Mouse (Mus musculus): ENCODE measurements around the gene Lmna. TPM values are rescaled to one million over a fixed set of nuclear protein-coding genes. Genes with fewer than 3 reads are reported as not detected.

Gene Lmna
- total RNA-seq, 1 experiment from 2014 or later, result 9.4 TPM

GRCm38 (mm10) chr3:88541622-88542401, 32.1 kb upstream of the Lmna start:
- no peak for ATAC-seq (ENCODE audit: extremely low read depth, insufficient number of reproducible peaks, low FRiP score, poor library complexity, severe bottlenecking)

DNA sequence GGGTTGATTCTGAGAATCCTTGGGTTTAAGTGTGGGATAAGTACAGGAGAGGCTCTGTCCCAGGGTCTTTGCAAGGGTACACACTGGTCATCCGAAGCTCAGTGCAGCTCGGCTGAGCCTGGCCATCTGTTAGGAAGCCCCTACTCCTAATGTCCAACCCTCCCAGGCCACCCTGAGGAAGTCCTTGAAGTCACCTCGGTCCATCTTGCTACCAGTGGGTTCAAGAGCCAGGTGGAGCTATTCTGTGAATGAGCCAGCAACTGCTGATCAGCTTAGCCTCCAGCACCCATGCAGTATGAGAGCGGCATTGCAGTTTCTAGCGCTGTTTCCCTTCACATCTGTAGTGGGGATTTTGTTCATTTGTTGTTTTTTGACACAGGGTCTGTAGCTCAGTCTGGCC, 30.3 kb upstream of the Lmna start:
- no peak for ATAC-seq (ENCODE audit: extremely low read depth, insufficient number of reproducible peaks, low FRiP score, poor library complexity, severe bottlenecking)

GRCm38 (mm10) chr3:88539397-88539796, 29.6 kb upstream of the Lmna start:
- ATAC-seq (ENCODE audit: extremely low read depth, insufficient number of reproducible peaks, low FRiP score, poor library complexity, severe bottlenecking), result no peak

GRCm38 (mm10) chr3:88538271-88539145, 28.8 kb upstream of the Lmna start:
- ATAC-seq (ENCODE audit: extremely low read depth, insufficient number of reproducible peaks, low FRiP score, poor library complexity, severe bottlenecking), result no peak

DNA sequence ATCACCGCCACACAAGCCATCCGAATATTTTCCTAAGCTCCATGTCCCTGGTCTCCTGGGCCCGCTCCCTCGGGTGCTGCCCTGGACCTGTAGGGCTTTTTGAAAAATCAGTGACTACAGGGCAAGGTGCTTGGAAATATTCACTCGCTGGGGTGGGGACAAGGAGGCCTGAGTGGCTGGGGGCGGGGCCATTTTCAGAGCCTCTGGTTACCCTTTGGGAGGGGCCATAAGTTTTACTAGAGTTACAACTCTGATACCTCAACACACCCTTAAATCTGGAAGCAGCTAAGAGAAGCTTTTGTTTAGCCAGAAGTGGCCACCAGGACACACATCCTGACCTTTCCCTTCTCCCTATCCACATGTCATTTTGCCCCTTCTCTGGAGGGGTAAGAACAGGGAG, 27.4 kb upstream of the Lmna start:
- no peak for ATAC-seq (ENCODE audit: extremely low read depth, insufficient number of reproducible peaks, low FRiP score, poor library complexity, severe bottlenecking)

DNA sequence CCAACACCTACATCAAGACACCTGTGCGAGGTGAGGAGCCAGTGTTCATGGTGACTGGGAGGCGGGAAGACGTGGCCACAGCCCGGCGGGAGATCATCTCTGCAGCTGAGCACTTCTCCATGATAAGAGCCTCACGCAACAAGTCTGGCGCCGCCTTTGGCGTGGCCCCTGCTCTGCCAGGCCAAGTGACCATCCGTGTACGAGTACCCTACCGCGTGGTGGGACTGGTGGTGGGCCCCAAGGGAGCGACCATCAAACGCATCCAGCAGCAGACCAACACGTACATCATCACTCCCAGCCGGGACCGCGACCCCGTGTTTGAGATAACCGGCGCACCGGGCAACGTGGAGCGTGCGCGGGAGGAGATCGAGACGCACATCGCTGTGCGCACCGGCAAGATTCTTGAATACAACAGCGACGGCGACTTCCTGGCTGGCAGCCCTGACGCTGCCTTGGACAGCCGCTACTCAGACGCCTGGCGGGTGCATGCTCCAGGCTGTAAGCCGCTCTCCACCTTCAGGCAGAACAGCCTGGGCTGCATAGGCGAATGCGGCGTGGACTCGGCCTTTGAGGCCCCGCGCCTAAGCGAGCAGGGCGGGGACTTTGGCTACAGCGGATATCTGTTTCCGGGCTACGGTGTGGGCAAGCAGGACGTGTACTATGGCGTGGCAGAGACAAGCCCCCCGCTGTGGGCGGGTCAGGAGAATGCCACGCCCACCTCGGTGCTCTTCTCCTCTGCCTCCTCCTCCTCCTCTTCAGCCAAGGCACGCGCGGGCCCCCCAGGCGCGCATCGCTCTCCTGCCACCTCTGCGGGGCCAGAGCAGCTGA, 26.6 kb upstream of the Lmna start:
- no peak for ATAC-seq (ENCODE audit: extremely low read depth, insufficient number of reproducible peaks, low FRiP score, poor library complexity, severe bottlenecking)

DNA sequence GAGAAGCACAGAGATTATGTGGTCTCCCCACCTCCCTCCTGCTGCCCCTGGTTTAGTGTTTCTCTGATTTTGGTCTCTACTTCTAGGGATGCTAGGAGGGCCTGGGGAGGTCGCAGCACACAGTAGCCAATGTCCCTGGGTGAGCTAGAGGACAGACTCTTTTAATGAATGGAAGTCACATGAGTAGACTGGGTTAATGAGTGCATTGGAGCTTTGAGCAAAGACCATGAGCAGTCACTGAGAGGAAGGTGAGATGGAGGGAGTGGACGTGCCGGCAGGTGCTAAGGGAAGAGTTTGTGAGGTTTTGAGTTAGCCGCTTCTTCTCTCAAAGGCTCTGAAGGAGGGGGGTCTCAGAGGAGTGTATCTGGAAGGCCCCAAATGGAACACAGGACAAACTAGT, 25.8 kb upstream of the Lmna start:
- no peak for ATAC-seq (ENCODE audit: extremely low read depth, insufficient number of reproducible peaks, low FRiP score, poor library complexity, severe bottlenecking)

- no peak for ATAC-seq (ENCODE audit: extremely low read depth, insufficient number of reproducible peaks, low FRiP score, poor library complexity, severe bottlenecking)
These were observed 25.2 kb upstream of the Lmna start for GRCm38 (mm10) chr3:88535005-88535404.

- no peak for ATAC-seq (ENCODE audit: extremely low read depth, insufficient number of reproducible peaks, low FRiP score, poor library complexity, severe bottlenecking)
These were observed 23.9 kb upstream of the Lmna start for GRCm38 (mm10) chr3:88533706-88534105.

DNA sequence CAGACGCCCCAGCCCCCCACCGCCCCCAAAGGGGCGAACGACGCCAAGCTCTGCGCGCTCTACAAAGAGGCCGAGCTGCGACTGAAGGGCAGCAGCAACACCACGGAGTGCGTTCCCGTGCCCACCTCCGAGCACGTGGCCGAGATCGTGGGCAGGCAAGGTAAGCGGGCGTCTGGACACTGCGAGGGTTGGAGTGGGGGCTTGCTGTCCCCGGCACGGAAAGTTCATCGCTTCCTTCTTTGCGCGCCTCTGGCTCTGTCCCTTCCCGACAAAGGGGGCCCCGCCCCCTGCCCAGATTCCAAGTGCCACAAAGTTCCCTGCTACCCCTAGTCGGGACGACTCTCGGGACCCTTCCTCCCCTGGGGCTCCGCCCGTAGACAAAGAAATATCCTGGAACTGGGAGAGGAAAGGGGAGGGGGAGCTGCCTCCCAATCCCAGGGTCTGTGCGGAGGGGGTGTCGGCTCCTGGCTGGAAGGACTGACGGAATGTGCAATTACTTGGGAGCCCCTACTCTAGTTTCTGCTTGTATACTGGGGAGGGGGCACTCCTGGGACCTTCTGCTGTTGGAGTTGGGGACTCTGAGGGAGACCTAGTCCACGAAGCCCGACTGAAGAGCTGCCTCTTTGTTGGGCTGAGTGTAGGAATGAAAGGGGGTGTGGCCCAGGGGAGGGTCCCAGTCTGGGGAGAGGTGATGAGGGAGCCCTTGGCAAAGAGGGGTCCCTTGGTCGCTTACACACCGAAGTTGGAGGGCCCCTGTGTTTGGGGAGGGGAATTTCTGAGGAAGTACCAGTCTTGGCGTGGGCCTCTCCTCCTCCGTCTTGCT, 23.1 kb upstream of the Lmna start:
- no peak for ATAC-seq (ENCODE audit: extremely low read depth, insufficient number of reproducible peaks, low FRiP score, poor library complexity, severe bottlenecking)

- no peak for ATAC-seq (ENCODE audit: extremely low read depth, insufficient number of reproducible peaks, low FRiP score, poor library complexity, severe bottlenecking)
These were observed 22.5 kb upstream of the Lmna start, which contains the start of gene Mex3a for GRCm38 (mm10) chr3:88532299-88532674. Mex3a (plus strand) TSS chr3:88532395.

- peak; percentile 42 for ATAC-seq (ENCODE audit: extremely low read depth, insufficient number of reproducible peaks, low FRiP score, poor library complexity, severe bottlenecking)
These were observed 21.9 kb upstream of the Lmna start for GRCm38 (mm10) chr3:88531348-88532298.

DNA sequence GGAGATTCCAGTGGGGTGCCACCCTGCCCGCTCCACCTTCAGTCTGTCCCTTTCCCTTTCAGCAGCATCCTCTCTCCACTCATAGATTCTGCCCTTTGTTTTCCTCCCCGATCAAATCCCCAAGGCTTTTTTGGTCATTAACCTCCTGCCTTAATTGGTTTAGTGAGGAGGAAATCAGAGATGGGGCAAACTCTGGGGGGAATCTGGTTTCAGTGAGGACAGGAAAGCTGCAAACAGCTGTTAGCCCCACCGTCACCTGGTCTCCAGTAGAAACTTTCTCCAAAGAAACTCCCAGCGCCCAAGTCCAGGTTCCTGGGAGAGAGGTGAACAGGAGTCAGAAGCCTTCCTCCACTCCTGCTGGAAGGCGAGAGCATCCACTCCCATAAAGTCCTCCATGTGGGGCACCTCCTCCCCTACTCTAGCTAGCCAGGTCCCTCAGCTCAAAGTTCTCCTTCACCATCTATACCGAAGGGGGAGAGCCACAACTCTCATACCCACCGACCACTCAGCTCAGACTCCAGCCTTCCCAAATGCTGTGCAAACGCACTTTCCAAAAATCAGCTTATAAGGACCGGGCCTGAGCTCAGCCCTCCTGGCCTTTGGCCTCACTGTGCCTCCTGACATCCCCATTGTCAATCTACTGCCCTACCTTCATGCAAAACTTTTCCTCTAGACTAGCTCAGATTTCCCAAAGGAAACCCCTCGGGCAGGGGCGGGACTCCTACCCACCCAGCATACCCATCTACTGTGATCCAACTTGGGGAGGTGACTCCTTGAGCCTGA, 20.5 kb upstream of the Lmna start:
- no peak for ATAC-seq (ENCODE audit: extremely low read depth, insufficient number of reproducible peaks, low FRiP score, poor library complexity, severe bottlenecking)

- ATAC-seq (ENCODE audit: extremely low read depth, insufficient number of reproducible peaks, low FRiP score, poor library complexity, severe bottlenecking), result no peak
These were observed 19.6 kb upstream of the Lmna start for GRCm38 (mm10) chr3:88529204-88530000.

DNA sequence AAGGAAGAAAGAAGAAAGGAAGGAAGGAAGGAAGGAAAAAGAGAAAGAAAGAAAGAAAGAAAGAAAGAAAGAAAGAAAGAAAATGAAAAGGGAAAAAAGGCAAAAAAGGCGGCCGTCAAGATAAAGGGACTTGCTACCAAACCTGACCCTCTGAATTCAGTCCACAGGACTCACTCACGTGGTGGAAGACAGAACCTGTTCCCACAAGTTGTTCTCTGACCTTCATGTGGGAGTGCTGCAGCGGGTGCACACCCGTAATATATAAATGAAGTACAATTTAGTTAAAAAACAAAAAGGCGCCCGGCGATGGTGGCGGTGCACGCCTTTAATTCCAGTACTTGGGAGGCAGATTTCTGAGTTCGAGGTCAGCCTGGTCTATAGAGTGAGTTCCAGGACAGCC, 18.9 kb upstream of the Lmna start:
- no peak for ATAC-seq (ENCODE audit: extremely low read depth, insufficient number of reproducible peaks, low FRiP score, poor library complexity, severe bottlenecking)

DNA sequence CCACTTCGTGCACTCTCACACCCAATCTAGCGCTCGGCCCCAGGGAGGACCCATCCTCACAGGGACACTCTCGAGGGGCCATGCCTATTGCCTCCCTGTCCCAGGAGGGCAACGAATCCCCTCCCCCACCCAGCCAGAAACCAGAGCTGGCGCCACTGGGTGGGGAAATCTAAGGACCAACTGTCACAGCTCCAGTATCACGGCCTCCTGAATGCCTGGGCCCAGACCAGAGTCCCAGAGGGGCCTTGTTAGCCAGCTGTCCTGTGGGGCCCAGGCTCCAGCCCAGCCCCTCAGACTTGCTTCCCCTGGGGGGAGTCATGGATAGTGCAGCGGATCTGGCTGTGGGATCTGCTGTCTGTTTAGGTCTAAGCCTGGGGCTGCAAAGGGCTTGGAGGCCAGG, 17.8 kb upstream of the Lmna start:
- ATAC-seq (ENCODE audit: extremely low read depth, insufficient number of reproducible peaks, low FRiP score, poor library complexity, severe bottlenecking), result no peak

All from neutrophil, adult 5-6 weeks (primary cell).